Mouse (Mus musculus) heart, embryonic 12.5 days (tissue): ENCODE results near the gene Klhl36. TPM values are rescaled to one million over a fixed set of nuclear protein-coding genes. Genes with fewer than 3 reads are reported as not detected.

Experiments used
- ATAC-seq: fragments of 200-750 bp; cut with Nextera tagmentation; 2 replicates; pipeline ENCODE4 v1.8.0; 2017; ENCODE audit warnings: moderate TSS enrichment, moderate library complexity; ENCODE audit not compliant: insufficient number of reproducible peaks, low FRiP score
- H3K27ac ChIP-seq: fragments of 300-500 bp; sonication (generic); 2 replicates; pipeline ENCODE4 v1.5.1; 2016; ENCODE audit warnings: mild to moderate bottlenecking, moderate library complexity; ENCODE audit not compliant: poor library complexity, severe bottlenecking
- H3K27me3 ChIP-seq: fragments of 300-500 bp; sonication (generic); replicated peaks from 2 replicates; pipeline ENCODE4 v1.6.1; 2016; ENCODE audit warnings: mild to moderate bottlenecking, moderate library complexity
- H3K36me3 ChIP-seq: fragments of 300-500 bp; sonication (generic); 2 replicates; pipeline ENCODE4 v1.6.1; 2016; ENCODE audit warnings: mild to moderate bottlenecking, moderate library complexity
- H3K4me1 ChIP-seq: fragments of 300-500 bp; sonication (generic); replicated peaks from 2 replicates; pipeline ENCODE4 v1.6.1; 2016; ENCODE audit warnings: mild to moderate bottlenecking
- H3K4me2 ChIP-seq: fragments of 300-500 bp; sonication (generic); 2 replicates; pipeline ENCODE4 v1.6.1; 2016; ENCODE audit warnings: mild to moderate bottlenecking, moderate library complexity
- H3K4me3 ChIP-seq: fragments of 300-500 bp; sonication (generic); 2 replicates; pipeline ENCODE4 v1.5.1; 2016; ENCODE audit warnings: mild to moderate bottlenecking
- H3K9ac ChIP-seq: fragments of 300-500 bp; sonication (generic); 2 replicates; pipeline ENCODE4 v1.6.1; 2016; ENCODE audit warnings: mild to moderate bottlenecking, moderate library complexity
- H3K9me3 ChIP-seq: fragments of 300-500 bp; sonication (generic); replicated peaks from 2 replicates; pipeline ENCODE4 v1.6.1; 2016; ENCODE audit warnings: mild to moderate bottlenecking, moderate library complexity
- WGBS: fragments of 180-500 bp; shearing (Covaris S2); methylation state at CpG from one replicate; pipeline ENCODE4 v1.1.7; 2016; 5-methylcytosine and 5-hydroxymethylcytosine counted together
- polyA plus RNA-seq: library from polyadenylated mRNA; unstranded; fragments of >200 nt; fragmentation: Nextera tagmentation; extraction: Ambion mirVana; gene quantifications from 2 replicates; pipeline ENCODE4 v1.2.1, GENCODE M21; 2016

Gene Klhl36
- polyA plus RNA-seq, 1 experiment from 2014 or later: 10.3 TPM

DNA sequence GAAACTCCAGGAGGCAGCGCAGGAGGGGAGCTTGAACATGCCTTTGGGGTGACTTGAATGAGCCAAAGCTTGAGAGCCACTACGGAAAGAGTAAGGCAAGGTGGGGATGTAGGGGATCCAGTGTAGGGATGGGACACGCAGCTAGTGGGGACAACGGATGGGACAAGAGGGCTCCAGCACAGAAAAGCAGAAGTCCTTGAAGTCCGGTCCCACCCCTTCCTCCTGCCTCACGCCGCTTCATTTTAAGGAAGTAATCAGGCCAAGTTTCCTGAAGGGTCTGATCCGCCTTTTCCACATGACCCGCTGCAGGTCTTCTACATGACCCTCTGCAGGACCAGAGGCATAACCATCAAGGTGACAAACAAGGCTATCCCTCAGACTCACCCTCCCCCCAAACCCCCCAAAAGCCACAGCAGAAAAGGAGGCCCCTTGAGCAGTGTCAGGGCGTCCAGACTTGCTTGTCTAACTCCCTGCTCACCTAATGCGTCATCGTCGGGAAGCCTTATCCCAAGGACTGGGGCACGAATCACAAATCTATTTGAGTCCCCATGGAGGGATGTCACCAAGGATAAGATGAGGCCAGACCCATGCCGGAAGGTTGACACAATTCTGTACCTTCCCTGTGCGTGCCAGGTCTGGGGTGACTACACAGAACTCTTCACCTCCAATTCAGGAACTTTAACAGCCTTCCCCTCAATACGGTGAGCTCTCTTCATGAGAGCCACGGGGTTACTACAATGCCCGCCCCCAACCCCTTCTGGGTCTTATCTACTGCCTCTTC, 35.9 kb upstream of the Klhl36 start:
- Histone ChIP-seq H3K27me3 (no peaks in the 10 kb centered on the region), H3K36me3 (peaks cover 10% of the 10 kb centered on the region), H3K9me3 (no peaks in the 10 kb centered on the region), H3K4me3 (no peak overlapping the region), H3K9ac (no peak overlapping the region), H3K27ac (peak overlapping the region; percentile 9; the same call in 1 of the 2 replicates), H3K4me1 (peaks cover 66% of the 10 kb centered on the region), H3K4me2 (0 out of 2 replicates have a peak overlapping the region, but pooled peaks have one; percentile 18)
- no peak for ATAC-seq
- WGBS: 57% methylated on average over 19 of the region's 19 CpGs

DNA sequence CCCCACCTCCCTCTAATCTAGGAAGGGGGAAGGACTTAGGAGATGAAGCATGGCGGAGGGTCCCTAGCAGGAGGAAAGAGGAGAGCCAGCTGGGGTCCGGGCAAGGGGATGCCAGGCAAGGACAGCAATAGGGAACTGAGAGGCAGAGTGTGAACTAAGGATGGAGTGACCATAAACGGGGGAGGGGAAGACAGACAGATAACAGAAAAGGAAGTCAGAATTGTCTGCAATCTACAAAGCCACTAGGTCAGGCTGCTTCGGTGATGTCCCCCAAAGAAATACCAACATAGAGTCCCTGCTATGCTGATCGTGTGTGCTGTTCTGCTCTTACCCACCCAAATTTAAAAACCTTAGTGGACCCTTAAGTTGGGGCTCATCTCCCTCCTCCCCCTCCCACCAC, 35.1 kb upstream of the Klhl36 start:
- Histone ChIP-seq H3K36me3 (peaks cover 5% of the 10 kb centered on the region), H3K4me1 (peaks cover 75% of the 10 kb centered on the region), H3K27me3 (no peaks in the 10 kb centered on the region), H3K9ac (no peak overlapping the region), H3K27ac (no peak overlapping the region), H3K4me2 (no peak overlapping the region), H3K9me3 (no peaks in the 10 kb centered on the region), H3K4me3 (no peak overlapping the region)
- WGBS: 37% methylated on average over 5 of the region's 5 CpGs
- ATAC-seq: no peak; the same call in 1 of the 2 replicates

DNA sequence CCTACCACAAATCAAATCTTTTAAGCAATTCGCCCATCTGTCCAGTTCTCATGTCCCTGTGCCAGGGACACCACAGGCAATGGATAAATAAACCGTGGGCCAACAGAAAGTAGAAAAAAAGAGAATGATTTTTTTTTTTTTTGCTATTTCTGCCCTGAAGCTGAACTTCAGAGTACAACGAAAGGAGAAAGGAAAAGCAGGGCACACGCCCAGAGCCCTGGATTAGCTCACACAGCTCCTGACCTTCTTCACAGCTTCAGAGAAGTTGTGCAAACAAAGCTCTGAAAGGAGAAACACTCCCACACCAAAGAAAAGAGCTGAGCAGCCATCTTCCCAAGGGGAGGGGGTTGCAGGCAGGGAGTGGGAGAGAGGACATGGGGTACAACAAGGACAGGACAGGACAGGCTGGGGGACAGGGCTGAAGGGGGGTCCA, 34.3 kb upstream of the Klhl36 start:
- H3K4me1 ChIP-seq: peaks cover 82% of the 10 kb centered on the region
- WGBS: 49% methylated on average over 4 of the region's 4 CpGs
- 0 out of 2 replicates have a peak overlapping the region, but pooled peaks have one; percentile 26 for H3K9ac ChIP-seq

DNA sequence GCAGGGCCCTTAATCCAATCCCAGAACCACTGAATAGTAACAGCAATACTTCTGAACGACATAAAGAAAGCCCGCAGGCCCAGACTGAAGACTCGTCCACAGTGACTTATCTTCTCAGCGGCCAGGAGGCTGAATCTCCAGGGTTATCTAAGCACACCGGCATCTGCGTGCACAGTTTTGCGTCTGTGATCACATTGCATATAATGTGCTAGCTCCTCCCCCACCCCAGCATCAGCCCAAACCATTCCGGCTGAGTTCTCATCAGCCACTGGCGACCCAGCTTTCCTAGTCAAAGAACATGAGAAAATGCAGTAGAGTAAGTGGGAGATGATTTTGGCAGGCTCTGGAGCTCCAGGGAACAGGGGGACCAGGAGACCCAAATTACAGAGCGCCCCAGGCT, 33.1 kb upstream of the Klhl36 start:
- no peak overlapping the region for H3K27ac ChIP-seq
- ATAC-seq: no peak
- no peak overlapping the region for H3K4me3 ChIP-seq
- H3K4me2 ChIP-seq: no peak overlapping the region
- peaks cover 3% of the 10 kb centered on the region; the same call in 1 of the 2 replicates for H3K36me3 ChIP-seq
- H3K9ac ChIP-seq: no peak overlapping the region
- 59% methylated on average over 10 of the region's 10 CpGs for WGBS
- H3K9me3 ChIP-seq: no peaks in the 10 kb centered on the region
- no peaks in the 10 kb centered on the region for H3K27me3 ChIP-seq
- peaks cover 93% of the 10 kb centered on the region for H3K4me1 ChIP-seq

More for the DNA sequence above, 34.3 kb upstream of the Klhl36 start:
- H3K27me3 ChIP-seq: no peaks in the 10 kb centered on the region
- H3K27ac ChIP-seq: peak overlapping the region; percentile 58; the same call in 1 of the 2 replicates
- no peak for ATAC-seq
- H3K9me3 ChIP-seq: no peaks in the 10 kb centered on the region
- H3K4me2 ChIP-seq: no peak overlapping the region
- H3K36me3 ChIP-seq: no peaks in the 10 kb centered on the region
- H3K4me3 ChIP-seq: no peak overlapping the region

DNA sequence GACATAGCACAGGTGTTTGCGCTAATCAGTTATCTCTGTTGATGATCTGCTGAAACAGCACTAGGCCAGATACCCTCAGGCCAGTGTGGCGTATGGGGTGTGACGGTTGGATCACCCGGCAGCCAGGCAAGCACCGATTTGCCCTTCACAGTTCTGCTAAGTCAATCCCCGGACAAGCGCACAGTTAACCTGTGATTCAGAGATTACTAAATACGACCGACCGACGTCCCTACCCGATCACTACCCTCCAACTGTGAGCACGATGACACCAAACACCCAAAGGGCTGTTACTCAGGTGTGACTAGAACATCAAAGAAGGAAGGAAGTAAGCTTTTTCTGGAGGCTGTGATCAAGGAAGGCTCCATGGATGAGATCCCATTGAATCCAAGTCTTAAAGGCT, 32.6 kb upstream of the Klhl36 start:
- no peak overlapping the region for H3K9ac ChIP-seq
- peaks cover 90% of the 10 kb centered on the region for H3K4me1 ChIP-seq
- no peak for ATAC-seq
- H3K4me3 ChIP-seq: no peak overlapping the region
- H3K4me2 ChIP-seq: no peak overlapping the region
- no peak overlapping the region for H3K27ac ChIP-seq
- 83% methylated on average over 13 of the region's 13 CpGs for WGBS
- H3K36me3 ChIP-seq: peaks cover 4% of the 10 kb centered on the region; the same call in 1 of the 2 replicates
- no peaks in the 10 kb centered on the region for H3K27me3 ChIP-seq
- H3K9me3 ChIP-seq: no peaks in the 10 kb centered on the region

DNA sequence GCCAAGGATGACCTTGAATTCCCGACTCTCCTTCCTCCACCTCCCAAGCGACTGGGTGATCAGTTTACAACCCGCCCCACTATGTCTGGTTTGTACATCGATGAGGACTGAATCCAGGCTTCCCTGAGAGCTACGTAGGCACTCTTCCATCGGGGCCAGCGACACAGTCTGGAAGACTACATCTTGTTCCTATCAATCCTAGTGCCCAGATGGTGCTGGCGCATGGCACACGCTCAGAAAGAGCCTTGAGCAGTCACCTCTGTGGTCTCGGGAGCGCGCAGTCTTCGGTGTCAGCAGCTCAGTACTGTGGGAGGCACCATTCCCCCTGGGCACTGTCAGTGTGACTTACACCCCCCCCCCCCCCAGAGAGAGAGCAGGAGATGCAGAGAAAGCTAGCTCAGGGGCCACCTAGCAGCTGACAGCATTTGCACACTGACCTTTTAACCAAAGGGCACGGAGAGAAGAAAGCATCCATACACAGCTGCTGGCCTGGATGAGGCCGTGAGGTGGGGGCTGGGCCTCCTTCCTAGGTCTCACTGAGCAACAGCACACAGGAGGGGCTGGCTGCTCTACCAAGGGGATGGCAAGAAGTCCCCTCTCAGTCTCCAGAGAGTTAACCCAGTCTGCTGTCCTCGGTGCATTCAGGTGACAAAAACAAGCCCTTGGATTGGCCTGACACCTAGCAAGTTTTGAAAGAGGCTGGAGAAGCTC, 32.0 kb upstream of the Klhl36 start:
- peaks cover 87% of the 10 kb centered on the region for H3K4me1 ChIP-seq
- ATAC-seq: no peak
- peaks cover 4% of the 10 kb centered on the region; the same call in 1 of the 2 replicates for H3K36me3 ChIP-seq
- H3K27me3 ChIP-seq: no peaks in the 10 kb centered on the region
- H3K4me2 ChIP-seq: no peak overlapping the region
- H3K4me3 ChIP-seq: no peak overlapping the region
- 69% methylated on average over 16 of the region's 16 CpGs for whole genome bisulfite sequencing
- no peak overlapping the region for H3K9ac ChIP-seq
- no peaks in the 10 kb centered on the region for H3K9me3 ChIP-seq
- H3K27ac ChIP-seq: no peak overlapping the region

DNA sequence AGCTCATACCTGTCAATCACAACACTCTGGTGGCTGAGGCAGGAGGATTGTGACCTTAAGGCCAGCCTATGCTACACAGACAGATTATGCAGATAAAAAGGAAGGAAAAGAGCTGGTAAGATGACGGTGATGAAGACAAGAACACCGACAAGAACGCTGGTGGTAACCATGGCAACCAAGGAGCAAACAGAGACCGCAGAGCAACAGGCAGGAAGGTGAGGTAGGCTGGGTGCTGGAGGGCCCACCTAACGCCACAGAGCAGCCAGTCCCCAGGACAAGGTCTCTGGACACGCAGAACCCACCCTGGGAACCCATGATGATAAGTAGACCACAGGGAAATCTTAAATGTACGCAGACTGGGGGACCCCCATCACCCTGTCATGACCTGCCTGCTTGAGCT, 31.5 kb upstream of the Klhl36 start:
- 68% methylated on average over 7 of the region's 7 CpGs for WGBS
- Histone ChIP-seq H3K4me1 (peaks cover 84% of the 10 kb centered on the region), H3K4me2 (no peak overlapping the region), H3K27me3 (no peaks in the 10 kb centered on the region), H3K4me3 (no peak overlapping the region), H3K36me3 (peaks cover 4% of the 10 kb centered on the region; the same call in 1 of the 2 replicates), H3K9ac (no peak overlapping the region), H3K27ac (no peak overlapping the region), H3K9me3 (no peaks in the 10 kb centered on the region)
- no peak for ATAC-seq

DNA sequence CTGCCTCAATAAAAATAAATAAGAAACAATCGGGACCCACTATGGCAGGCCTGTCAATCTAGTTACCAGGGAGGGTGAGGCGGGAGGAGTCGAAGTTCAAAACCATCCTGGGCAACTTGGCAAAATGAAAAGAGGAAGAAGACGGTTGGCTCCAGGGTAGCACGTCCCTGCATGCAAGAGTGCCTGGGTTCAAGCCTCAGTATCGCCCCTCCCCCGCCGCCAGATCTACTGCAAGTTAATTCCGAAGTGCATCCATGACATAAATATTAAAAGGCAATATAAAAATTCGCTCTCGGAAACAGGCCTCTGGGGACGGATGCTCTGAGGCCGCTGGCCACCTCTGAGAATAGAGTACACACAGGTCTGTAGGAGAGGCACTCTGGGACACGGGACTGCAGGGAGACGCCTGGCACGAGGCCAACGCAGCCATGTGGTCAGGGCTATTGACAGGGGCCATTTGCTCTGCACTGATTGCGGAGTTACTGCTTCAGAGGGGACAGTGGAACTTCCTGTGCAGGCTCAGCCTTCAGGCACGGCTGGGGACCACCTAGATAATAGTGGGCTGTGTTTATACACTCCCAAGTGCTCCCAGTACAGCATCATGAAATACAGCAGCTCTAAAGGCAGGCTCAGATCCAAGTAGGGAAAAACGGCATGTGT, 30.6 kb upstream of the Klhl36 start:
- peak overlapping the region; percentile 69 for H3K27ac ChIP-seq
- H3K4me1 ChIP-seq: peaks cover 75% of the 10 kb centered on the region
- peaks cover 4% of the 10 kb centered on the region; the same call in 1 of the 2 replicates for H3K36me3 ChIP-seq
- H3K9ac ChIP-seq: peak overlapping the region; percentile 15; the same call in 1 of the 2 replicates
- no peaks in the 10 kb centered on the region for H3K27me3 ChIP-seq
- no peaks in the 10 kb centered on the region for H3K9me3 ChIP-seq
- peak overlapping the region; percentile 55 for H3K4me2 ChIP-seq
- no peak overlapping the region for H3K4me3 ChIP-seq
- 36% methylated on average over 20 of the region's 20 CpGs for WGBS
- peak; percentile 73 for ATAC-seq

DNA sequence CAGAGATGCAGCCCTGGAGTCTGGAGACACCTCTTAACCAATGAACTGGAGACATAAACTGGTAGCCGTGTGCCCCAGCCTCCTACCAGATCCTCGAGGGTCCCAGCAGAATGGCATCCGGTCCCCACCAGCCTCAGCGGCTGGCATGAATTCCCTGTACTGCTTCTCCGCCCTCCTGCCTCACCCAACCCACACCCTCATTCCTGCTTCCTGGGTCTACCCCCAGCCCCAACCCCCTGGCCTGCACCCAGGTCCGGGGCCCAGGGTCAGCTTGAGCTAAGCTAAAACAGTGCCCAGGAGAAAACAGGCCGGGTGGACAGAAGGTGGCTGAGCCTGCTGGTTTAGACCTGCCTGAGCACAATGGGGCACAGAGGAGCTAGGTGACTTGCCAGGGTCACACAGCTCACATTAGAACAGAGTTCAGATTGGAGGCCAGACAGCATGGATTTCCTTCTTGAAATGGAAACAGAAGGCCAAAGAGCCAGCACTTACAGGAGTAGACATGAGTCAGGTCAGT, 29.9 kb upstream of the Klhl36 start:
- Histone ChIP-seq H3K27ac (peak overlapping the region; percentile 69), H3K4me2 (peak overlapping the region; percentile 55), H3K9ac (peak overlapping the region; percentile 15; the same call in 1 of the 2 replicates), H3K4me3 (no peak overlapping the region), H3K27me3 (no peaks in the 10 kb centered on the region), H3K9me3 (no peaks in the 10 kb centered on the region), H3K36me3 (peaks cover 4% of the 10 kb centered on the region; the same call in 1 of the 2 replicates), H3K4me1 (peaks cover 68% of the 10 kb centered on the region)
- 71% methylated on average over 7 of the region's 7 CpGs for WGBS
- no peak for ATAC-seq

DNA sequence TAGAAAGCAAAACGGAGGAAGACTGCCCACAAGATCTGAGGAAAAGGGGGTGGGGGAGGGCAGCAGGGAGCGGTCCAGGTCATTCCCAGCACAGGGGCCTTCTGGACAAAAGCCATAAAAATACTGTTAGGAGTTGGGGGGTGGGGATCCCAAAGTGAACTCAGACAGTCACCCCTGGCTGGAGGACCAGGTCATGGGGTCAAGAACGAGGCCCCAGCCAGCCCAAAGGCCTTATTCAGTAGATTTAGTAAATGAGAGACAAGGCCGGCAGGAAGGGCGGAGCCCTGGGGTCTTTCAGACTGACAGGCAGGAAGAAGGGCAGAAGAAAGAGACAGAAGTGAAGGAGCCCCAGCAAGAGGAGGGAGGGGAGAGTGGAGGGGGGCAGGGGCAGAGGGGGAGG, 29.1 kb upstream of the Klhl36 start:
- H3K4me3 ChIP-seq: no peak overlapping the region
- 0 out of 2 replicates have a peak, but pooled peaks have one; percentile 4 for ATAC-seq
- no peak overlapping the region for H3K9ac ChIP-seq
- peaks cover 69% of the 10 kb centered on the region for H3K4me1 ChIP-seq
- H3K9me3 ChIP-seq: no peaks in the 10 kb centered on the region
- H3K4me2 ChIP-seq: peak overlapping the region; percentile 9; the same call in 1 of the 2 replicates
- 31% methylated on average over 5 of the region's 5 CpGs for WGBS
- 0 out of 2 replicates have a peak overlapping the region, but pooled peaks have one; percentile 69 for H3K27ac ChIP-seq
- H3K27me3 ChIP-seq: no peaks in the 10 kb centered on the region
- H3K36me3 ChIP-seq: peaks cover 4% of the 10 kb centered on the region; the same call in 1 of the 2 replicates
